Mouse (Mus musculus) testis, postnatal 10 days (tissue): ENCODE results near the gene Acbd7.

ENCODE experiments used
- DNase-seq: peaks from one replicate; pipeline ENCODE4 v3.0.0; 2021; ENCODE audit warnings: low spot score

Acbd7 gene

DNA sequence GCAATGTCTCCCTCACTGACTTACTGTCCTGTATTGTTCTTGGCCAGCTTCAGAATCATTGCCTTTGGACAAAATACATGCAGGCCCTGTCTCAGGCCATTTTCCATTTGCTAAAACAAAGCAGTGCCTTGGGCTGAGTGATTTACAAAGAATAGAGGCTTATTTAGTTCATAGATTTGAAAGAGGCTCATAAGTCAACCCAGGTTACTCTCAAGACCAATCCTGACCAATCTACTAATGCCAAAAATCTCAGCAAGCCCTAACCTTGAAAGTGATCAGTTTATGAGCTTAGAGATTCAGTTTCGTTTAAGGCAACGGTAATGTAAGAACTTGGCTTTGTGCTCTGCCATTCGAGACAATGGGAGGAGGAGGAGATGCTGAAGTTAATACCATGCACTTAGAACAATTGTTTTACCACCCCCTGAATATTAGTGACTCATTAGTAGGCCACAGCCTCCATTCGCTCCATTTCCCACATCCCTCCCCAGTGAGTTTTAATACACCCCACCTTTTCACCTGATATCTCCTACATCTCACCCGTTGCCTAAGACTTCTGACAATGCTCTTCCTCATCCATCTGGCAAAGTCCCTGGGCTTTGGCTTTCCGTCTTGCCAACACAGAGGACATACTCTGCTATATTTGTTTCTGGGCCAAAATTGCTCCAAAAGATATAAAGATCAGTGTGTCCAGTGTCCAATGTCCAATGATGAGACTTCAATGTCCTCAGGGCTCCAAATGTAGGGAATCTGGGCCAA lies 51.3 kb downstream of the Acbd7 start:
- DNase-seq: no peak
